Mouse (Mus musculus) cerebellum, postnatal 4 days (tissue): Measurements from ENCODE around the gene 4930558K02Rik.

Experiments used
- DNase-seq, 2 experiments: peaks; one replicate each; pipeline ENCODE4 v3.0.0; 2022; ENCODE audit warnings: low spot score in 2 of 2, mixed read lengths in 1 of 2

Gene 4930558K02Rik

DNA sequence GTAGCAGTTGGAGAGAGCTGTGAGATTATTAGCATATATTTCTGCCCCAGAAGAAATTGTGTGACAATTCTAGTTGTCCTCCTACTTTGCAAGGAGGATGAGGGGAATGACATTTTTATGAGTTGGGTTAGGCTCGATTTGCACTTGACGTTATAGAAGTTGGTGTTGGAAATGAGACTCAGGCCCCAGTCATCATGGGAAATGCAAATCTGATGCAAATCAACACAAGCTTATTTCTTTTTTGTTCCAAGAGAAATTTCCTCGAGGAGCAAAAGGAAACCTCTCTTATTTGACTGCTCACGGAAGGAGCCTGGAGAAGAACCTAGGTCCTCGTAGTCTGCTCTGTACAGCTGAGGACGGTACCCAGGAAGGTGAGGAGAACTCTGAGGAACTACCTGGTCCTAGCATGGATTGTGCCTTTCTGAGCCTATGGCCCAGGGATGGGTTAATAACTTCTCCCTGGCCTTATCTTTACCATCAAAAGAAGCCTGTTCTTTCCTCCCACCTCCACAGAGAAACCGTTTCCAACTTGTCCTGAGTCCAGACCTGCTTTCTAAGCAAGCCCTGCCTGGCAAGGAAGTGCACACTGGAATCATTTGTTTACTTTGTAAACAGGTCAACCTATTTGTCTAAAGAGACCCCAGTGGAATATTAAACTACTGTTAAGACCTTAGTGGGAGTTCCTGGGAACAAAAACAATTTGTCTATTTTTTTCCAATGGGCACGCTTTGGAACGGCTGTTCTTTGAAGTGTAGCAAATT, 76.6 kb downstream of the 4930558K02Rik start:
- DNase-seq: no peak

DNA sequence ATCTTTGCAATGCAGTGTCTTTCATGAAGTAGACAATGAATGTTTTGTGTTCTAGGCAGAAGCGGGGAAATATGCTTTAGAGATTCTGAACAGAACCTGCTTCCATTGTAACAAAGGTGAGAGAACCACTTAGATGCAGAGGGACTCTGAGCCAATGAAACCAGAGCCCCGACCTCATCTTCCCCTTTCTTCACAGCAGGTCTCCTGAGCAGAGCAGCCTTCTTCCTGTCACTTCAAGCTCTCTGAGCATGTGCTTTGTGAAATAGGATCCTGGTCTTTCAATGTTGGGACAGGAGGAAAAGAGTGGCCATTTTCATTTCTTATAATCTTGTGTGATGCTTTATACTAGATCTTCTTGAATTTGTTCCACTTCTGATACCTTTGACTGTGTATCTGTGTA, 79.3 kb downstream of the 4930558K02Rik start:
- no peak for DNase-seq

DNA sequence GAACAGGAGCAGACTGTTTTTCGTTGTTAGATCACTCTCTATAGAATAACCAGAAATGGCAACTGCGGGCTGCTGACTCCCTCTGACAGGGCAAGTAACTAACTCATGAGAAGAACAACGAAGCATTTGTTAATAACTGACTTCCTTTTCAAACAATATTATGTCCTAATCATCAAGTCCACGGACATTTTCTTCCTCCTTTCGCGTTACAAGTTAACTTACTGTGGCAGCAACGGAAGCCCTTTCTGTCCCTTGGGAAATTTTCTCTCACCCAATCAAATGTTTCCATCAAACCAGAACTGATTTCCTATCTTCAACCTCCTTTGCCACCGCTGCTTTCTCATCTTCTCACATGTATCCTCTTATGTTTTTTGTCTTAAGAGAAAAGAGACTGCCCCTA, 82.2 kb downstream of the 4930558K02Rik start:
- DNase-seq: no peak

DNA sequence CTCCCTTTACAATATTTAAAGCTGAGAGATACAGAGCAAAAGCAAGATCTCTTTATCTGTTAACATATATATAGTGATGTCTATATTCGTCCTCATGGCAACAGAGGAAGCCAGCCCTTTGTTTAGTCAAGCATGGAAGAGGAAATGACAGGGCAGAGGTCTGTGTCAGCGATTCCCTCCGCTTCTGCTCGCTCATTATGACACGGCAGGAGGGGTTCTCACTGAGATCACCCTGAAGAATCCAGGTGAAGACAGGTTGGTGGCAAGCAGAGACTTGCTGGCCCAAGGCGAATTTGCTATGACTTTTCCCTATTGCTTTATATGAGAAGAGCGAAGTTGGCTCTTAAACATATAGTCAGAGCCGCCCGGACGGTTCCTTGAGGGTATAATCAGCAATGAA, 83.3 kb downstream of the 4930558K02Rik start:
- DNase-seq: no peak

DNA sequence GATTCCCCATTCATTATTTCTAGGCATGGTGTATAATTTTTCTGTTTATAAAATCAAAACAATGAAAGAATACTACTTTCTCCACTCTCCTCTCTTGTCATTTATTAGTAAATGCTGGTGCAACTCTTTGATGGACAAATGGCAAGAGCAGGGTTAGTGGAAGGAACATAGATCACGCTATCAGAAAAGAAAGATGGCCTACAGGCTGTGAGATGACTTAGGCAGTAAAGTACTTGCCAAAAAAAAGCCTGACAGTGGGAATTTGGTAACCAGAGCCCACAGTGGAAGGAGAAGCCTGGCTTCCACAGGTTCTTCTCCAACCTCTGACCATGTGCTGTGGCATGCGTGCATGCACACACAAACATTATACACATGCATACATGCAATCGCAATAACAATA, 84.4 kb downstream of the 4930558K02Rik start:
- DNase-seq: no peak

DNA sequence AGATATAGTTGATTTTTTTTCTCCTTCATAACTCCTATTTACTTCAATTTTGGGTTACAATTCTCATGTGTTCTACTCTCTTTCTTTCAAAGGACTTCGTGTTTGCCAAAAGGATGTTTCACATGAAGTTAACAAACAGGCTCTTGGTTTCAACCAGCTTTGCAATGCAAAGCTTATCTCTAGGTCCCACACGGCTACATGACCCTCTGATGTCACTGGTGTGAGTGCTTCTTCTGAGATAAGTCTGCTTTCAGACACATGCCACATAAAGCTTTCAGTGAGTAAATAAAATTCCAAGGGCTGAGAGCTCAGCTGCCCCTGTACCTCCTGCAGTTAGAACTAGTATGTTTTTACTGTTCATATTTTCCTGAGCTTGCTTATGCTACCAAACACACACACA, 84.9 kb downstream of the 4930558K02Rik start:
- DNase-seq: no peak

DNA sequence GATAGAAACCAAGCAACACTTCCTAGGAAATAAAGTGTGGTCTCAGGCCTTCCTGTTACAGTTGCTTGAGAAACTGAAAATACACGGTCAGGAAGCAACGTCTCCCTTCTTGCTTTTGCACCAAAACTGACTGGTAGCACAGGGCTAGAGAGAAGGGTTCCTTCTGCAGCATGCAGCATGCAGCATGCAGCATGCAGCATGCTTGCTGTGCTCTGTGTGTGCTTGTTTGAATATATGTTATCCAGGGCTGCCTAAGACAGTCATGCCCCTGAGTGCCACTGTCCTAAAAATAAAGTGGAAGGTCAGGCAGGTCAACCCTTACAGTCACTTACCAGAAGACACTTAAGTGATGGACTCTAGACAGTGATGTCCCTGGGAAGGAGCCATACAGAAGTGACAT, 85.3 kb downstream of the 4930558K02Rik start:
- no peak for DNase-seq
